Mouse (Mus musculus): ENCODE results near the gene Strn4.
A peak's percentile ranks its signal among the peaks of the same experiment; 100 is the strongest.

Gene Strn4

GRCm38 (mm10) chr7:16841561-16842560 is 26.2 kb downstream of the Strn4 start:
- DNase-seq (ENCODE audit: low spot score) = no peak

GRCm38 (mm10) chr7:16842645-16843063 is 27.0 kb downstream of the Strn4 start, which contains the start of gene Prkd2:
Prkd2 (plus strand) TSS chr7:16842902.
- peak; percentile 84 for DNase-seq (ENCODE audit: low spot score)

- no peak for DNase-seq (ENCODE audit: low spot score)
Observed at GRCm38 (mm10) chr7:16843441-16844171, 27.9 kb downstream of the Strn4 start.

GRCm38 (mm10) chr7:16844696-16845071 is 29.0 kb downstream of the Strn4 start:
- DNase-seq (ENCODE audit: low spot score) = no peak

- peak; percentile 21 for DNase-seq (ENCODE audit: low spot score)
Observed at GRCm38 (mm10) chr7:16845072-16845819, 29.6 kb downstream of the Strn4 start.

GRCm38 (mm10) chr7:16845820-16846167 is 30.1 kb downstream of the Strn4 start:
- no peak for DNase-seq (ENCODE audit: low spot score)

- no peak for DNase-seq (ENCODE audit: low spot score)
Observed at GRCm38 (mm10) chr7:16846775-16847174, 31.1 kb downstream of the Strn4 start.

GRCm38 (mm10) chr7:16847507-16847906 is 31.8 kb downstream of the Strn4 start:
- DNase-seq (ENCODE audit: low spot score) = no peak

- peak; percentile 59 for DNase-seq (ENCODE audit: low spot score)
Observed at GRCm38 (mm10) chr7:16848579-16848978, 32.9 kb downstream of the Strn4 start.

- DNase-seq (ENCODE audit: low spot score) = no peak
Observed at GRCm38 (mm10) chr7:16851636-16852035, 35.9 kb downstream of the Strn4 start.

- DNase-seq (ENCODE audit: low spot score) = no peak
Observed at GRCm38 (mm10) chr7:16853302-16853831, 37.7 kb downstream of the Strn4 start.

- no peak for DNase-seq (ENCODE audit: low spot score)
Observed at GRCm38 (mm10) chr7:16858336-16858735, 42.6 kb downstream of the Strn4 start.

GRCm38 (mm10) chr7:16859902-16860651 is 44.4 kb downstream of the Strn4 start:
- no peak for DNase-seq (ENCODE audit: low spot score)

GRCm38 (mm10) chr7:16867488-16867887 is 51.8 kb downstream of the Strn4 start:
- DNase-seq (ENCODE audit: low spot score) = no peak

GRCm38 (mm10) chr7:16869497-16869896 is 53.8 kb downstream of the Strn4 start:
- DNase-seq (ENCODE audit: low spot score) = peak; percentile 70

- DNase-seq (ENCODE audit: low spot score) = no peak
Observed at GRCm38 (mm10) chr7:16871600-16871999, 55.9 kb downstream of the Strn4 start.

GRCm38 (mm10) chr7:16872478-16872877 is 56.8 kb downstream of the Strn4 start:
- DNase-seq (ENCODE audit: low spot score) = no peak

- DNase-seq (ENCODE audit: low spot score) = no peak
Observed at GRCm38 (mm10) chr7:16873392-16873791, 57.7 kb downstream of the Strn4 start.

- DNase-seq (ENCODE audit: low spot score) = peak; percentile 78
Observed at GRCm38 (mm10) chr7:16874190-16874589, 58.5 kb downstream of the Strn4 start.

GRCm38 (mm10) chr7:16874756-16875309 is 59.1 kb downstream of the Strn4 start:
- DNase-seq (ENCODE audit: low spot score) = peak; percentile 99

GRCm38 (mm10) chr7:16875310-16875325 is 59.4 kb downstream of the Strn4 start, which contains the start of gene Dact3:
Dact3 (plus strand) TSS chr7:16875317.
- DNase-seq (ENCODE audit: low spot score) = no peak

GRCm38 (mm10) chr7:16875326-16875725 is 59.6 kb downstream of the Strn4 start:
- no peak for DNase-seq (ENCODE audit: low spot score)

Measured in testis, postnatal 14 days (tissue).